Mouse (Mus musculus) hindbrain, embryonic 16.5 days (tissue): ENCODE measurements around the gene Rfxank. TPM values are rescaled to one million over a fixed set of nuclear protein-coding genes. Genes with fewer than 3 reads are reported as not detected.

ENCODE experiments used
- ATAC-seq: fragments of 200-750 bp; cut with Nextera tagmentation; 2 replicates; pipeline ENCODE4 v1.8.0; 2017; ENCODE audit warnings: moderate TSS enrichment, moderate library complexity
- H3K27ac ChIP-seq: fragments of 300-500 bp; sonication (generic); 2 replicates; pipeline ENCODE4 v1.5.1; 2014; ENCODE audit warnings: low read depth, mild to moderate bottlenecking, control low read depth, low read length, moderate library complexity
- H3K27me3 ChIP-seq: fragments of 300-500 bp; sonication (generic); replicated peaks from 2 replicates; pipeline ENCODE4 v1.6.1; 2014; ENCODE audit warnings: low read length; ENCODE audit not compliant: control insufficient read depth, insufficient read depth
- H3K36me3 ChIP-seq: fragments of 300-500 bp; sonication (generic); 2 replicates; pipeline ENCODE4 v1.6.1; 2014; ENCODE audit warnings: mild to moderate bottlenecking, low read length, moderate library complexity, mixed read lengths; ENCODE audit not compliant: control insufficient read depth, insufficient read depth
- H3K4me1 ChIP-seq: fragments of 300-500 bp; sonication (generic); 2 replicates; pipeline ENCODE4 v1.6.1; 2014; ENCODE audit warnings: low read depth, low read length; ENCODE audit not compliant: control insufficient read depth, insufficient read depth
- H3K4me2 ChIP-seq: fragments of 300-500 bp; sonication (generic); 2 replicates; pipeline ENCODE4 v1.6.1; 2014; ENCODE audit warnings: mild to moderate bottlenecking, low read length, control low read depth, moderate library complexity
- H3K4me3 ChIP-seq: fragments of 300-500 bp; sonication (generic); 2 replicates; pipeline ENCODE4 v1.5.1; 2014; ENCODE audit warnings: mild to moderate bottlenecking, low read length, control low read depth, moderate library complexity
- H3K9ac ChIP-seq: fragments of 300-500 bp; sonication (generic); 2 replicates; pipeline ENCODE4 v1.6.1; 2014; ENCODE audit warnings: low read depth, mild to moderate bottlenecking, control low read depth, low read length, moderate library complexity
- H3K9me3 ChIP-seq: fragments of 300-500 bp; sonication (generic); 2 replicates; pipeline ENCODE4 v1.6.1; 2014; ENCODE audit warnings: mild to moderate bottlenecking, low read length, moderate library complexity; ENCODE audit not compliant: control insufficient read depth
- WGBS: fragments of 180-500 bp; shearing (Covaris S2); extraction: QIAGEN DNeasy Blood & Tissue Kit; methylation state at CpG from one replicate; pipeline ENCODE4 v1.1.7; 2014; 5-methylcytosine and 5-hydroxymethylcytosine counted together
- polyA plus RNA-seq: library from polyadenylated mRNA; unstranded; fragments of >200 nt; fragmentation: Nextera tagmentation; extraction: Ambion mirVana; gene quantifications from 2 replicates; pipeline ENCODE4 v1.2.1, GENCODE M21; 2015

Rfxank gene
- polyA plus RNA-seq, 1 experiment from 2014 or later = 12.3 TPM

DNA sequence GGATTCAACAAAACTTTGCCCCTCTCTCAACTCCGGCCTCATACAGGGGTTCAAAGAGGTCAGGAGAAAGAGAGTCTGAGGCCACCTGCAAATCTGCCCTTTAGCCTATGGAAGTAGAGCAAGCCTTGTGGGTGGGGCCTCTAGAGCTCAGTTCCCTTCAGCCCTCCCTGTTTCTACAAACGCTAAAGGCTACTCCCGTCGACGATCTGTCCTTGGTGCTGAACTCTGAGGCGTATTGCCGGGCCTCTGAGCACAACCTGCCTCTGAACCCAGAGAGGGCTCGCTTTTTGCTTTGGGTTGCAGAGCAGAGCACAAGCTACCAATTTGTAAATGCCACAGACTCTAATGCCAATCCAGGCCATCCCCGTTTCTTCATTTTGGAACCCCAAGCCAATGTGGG is 21.3 kb downstream of the Rfxank start:
- 10% methylated on average over 9 of the region's 9 CpGs for WGBS
- Histone ChIP-seq H3K9me3 (no peaks in the 10 kb centered on the region), H3K27ac (no peak overlapping the region), H3K9ac (peak overlapping the region; percentile 35), H3K4me3 (peak overlapping the region; percentile 67), H3K36me3 (peaks cover 7% of the 10 kb centered on the region; the same call in 1 of the 2 replicates), H3K4me1 (peaks cover 28% of the 10 kb centered on the region), H3K4me2 (peak overlapping the region; percentile 84), H3K27me3 (no peaks in the 10 kb centered on the region)
- no peak for ATAC-seq

DNA sequence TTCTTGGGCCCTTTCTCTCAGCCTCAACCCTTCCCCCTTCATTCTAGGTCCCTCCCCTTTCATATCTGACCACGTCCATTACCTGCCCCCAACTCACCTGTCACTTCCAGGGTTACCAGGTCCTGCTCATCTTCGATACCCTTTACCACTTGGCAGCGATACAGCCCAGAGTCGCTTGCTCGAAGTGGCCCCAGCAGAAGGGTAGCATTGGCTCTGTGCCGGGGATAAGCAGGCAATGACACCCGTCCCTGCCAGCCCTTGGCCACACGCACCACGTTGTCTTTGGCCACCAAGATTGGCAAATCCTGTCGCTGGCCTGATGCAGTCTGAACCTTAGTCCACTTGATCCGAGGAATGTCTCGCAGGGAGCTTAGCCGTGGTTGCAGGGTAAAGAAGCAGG is 24.1 kb downstream of the Rfxank start:
- Histone ChIP-seq H3K27ac (no peak overlapping the region), H3K9me3 (no peaks in the 10 kb centered on the region), H3K9ac (no peak overlapping the region), H3K36me3 (peaks cover 9% of the 10 kb centered on the region; the same call in 1 of the 2 replicates), H3K4me1 (peaks cover 28% of the 10 kb centered on the region), H3K27me3 (no peaks in the 10 kb centered on the region), H3K4me2 (no peak overlapping the region), H3K4me3 (no peak overlapping the region)
- 69% methylated on average over 13 of the region's 13 CpGs for WGBS
- ATAC-seq = no peak

DNA sequence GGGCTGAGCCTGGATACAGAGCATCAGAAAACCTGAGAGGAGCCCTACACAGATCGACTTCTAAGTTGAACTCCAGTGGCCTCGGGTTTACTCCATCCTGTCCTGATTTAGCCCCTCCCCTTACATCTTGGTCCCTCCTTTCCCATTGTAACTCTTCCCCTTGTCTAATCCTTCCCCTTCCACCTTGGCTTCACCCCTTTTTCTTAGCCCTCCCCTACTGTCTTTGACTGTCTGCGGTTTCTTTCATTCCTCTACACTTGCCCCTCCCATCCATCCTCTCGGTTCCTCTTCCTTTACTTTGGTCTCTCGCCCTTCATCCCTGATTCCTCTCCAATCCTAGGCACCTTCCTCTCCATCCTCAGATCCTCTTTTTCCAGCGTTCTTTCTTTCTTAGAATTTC is 24.5 kb downstream of the Rfxank start:
- Histone ChIP-seq H3K27me3 (no peaks in the 10 kb centered on the region), H3K9me3 (no peaks in the 10 kb centered on the region), H3K9ac (no peak overlapping the region), H3K4me3 (no peak overlapping the region), H3K4me1 (peaks cover 28% of the 10 kb centered on the region), H3K27ac (no peak overlapping the region), H3K36me3 (peaks cover 12% of the 10 kb centered on the region; the same call in 1 of the 2 replicates), H3K4me2 (no peak overlapping the region)
- no peak for ATAC-seq
- WGBS = 30% methylated on average over 6 of the region's 6 CpGs

DNA sequence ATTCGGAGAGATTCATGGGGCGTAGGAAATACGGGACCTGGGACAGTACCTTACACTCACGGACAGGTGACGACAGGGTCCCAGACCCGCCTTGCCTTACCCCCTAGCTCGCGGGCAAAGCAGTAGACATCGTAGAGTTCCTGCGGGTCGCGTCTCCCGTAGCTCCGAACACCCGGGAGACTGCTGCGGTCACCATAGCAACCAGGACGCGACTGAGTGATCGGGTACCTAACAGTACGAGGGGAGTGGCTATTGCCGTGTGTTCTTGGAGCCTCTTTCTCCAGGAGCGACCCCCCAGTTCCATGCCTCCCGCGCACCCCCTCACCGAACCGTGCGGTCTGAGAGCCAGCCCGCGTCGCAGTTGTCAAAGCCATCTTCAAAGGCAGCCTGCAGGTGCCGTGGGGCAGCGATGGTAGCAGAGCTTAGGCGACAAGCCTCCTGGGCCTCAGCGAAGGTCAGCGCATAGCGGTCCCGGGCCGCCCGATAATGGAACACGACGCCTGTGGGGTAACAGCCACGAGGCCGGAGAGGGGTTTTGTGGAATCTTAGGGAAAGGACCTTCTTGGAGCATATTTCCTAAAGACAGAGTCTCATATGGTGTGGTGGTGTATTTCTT is 26.4 kb downstream of the Rfxank start:
- Histone ChIP-seq H3K4me2 (no peak overlapping the region), H3K9me3 (no peaks in the 10 kb centered on the region), H3K4me1 (peaks cover 16% of the 10 kb centered on the region), H3K9ac (no peak overlapping the region), H3K36me3 (peaks cover 31% of the 10 kb centered on the region), H3K4me3 (no peak overlapping the region), H3K27ac (no peak overlapping the region), H3K27me3 (no peaks in the 10 kb centered on the region)
- ATAC-seq = peak; percentile 22; the same call in 1 of the 2 replicates
- WGBS = 10% methylated on average over 41 of the region's 43 CpGs

DNA sequence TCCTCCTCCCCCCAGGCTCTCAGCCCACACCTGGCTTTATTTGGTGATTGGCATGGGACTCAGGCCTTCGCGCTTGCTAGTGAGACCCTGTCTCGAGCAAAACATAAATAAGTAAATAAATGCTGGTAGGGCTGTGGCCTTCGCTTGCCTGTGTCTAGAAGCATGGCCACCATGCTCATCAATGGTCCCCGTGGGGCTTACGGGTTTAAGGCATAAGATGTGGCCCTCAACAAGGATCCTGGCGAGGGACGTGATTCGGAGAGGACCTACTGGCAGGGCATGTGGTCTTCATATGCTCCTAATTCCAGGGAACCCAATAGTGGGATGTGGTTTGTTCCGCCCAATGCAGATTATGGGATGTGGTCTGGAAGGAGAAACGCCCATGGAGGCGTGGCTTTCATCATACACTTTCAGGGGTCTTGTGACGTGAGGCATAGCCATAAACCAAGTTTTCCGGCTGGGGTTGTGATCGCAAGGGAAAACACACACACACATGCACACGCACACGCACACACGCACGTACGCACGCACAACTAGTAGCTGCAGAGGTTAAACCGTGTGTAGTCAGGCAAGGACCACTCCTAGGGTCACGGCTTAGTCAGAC is 27.7 kb downstream of the Rfxank start:
- H3K9me3 ChIP-seq = no peaks in the 10 kb centered on the region
- ATAC-seq = no peak
- peaks cover 4% of the 10 kb centered on the region for H3K4me1 ChIP-seq
- no peak overlapping the region for H3K27ac ChIP-seq
- H3K9ac ChIP-seq = no peak overlapping the region
- H3K4me2 ChIP-seq = no peak overlapping the region
- WGBS = 60% methylated on average over 23 of the region's 23 CpGs
- H3K36me3 ChIP-seq = peaks cover 38% of the 10 kb centered on the region
- no peak overlapping the region for H3K4me3 ChIP-seq
- H3K27me3 ChIP-seq = no peaks in the 10 kb centered on the region

DNA sequence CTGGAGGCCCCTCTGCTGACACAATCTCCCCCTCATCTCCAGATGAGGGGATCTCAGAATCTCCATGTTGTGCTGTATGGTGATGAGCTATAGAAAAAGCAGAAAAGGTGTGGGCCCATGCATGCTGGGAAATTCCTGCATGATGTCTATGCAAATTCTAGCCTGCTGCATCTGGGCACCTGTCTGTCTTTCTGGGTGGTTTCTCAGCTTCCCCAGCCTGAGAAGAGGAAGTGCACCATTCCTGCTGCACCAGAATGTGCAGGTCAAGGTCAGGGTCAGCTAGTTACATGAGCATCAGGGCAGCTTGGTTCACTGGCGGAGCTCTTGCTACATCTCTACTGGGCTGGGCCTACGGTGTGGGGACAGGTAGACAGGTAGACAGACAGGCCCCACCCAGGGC is 28.5 kb downstream of the Rfxank start:
- Histone ChIP-seq H3K27me3 (no peaks in the 10 kb centered on the region), H3K4me3 (no peak overlapping the region), H3K27ac (no peak overlapping the region), H3K9ac (no peak overlapping the region), H3K4me2 (no peak overlapping the region), H3K9me3 (no peaks in the 10 kb centered on the region), H3K36me3 (peaks cover 36% of the 10 kb centered on the region), H3K4me1 (peaks cover 4% of the 10 kb centered on the region)
- ATAC-seq = no peak
- 93% methylated on average over 2 of the region's 2 CpGs for WGBS

DNA sequence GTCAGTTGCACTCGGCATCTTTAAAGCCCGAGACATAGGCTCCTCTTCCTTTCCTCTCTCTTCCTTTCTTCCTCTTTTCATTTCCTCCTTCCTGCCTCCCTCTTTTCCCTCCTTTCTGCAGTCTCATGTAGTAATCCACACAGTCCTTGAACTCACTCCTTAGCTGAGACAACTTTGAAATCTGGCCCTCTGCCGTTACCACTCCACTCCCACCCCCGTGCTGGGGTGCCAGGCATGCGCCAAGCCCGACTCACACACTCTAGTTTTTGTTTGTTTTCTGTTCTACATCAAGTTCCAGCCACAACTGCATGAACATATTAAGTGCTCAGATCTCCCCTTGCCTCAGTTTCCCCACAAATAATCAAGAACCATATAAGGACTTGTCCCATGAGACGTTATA is 34.0 kb downstream of the Rfxank start:
- no peak overlapping the region for H3K27ac ChIP-seq
- no peaks in the 10 kb centered on the region for H3K27me3 ChIP-seq
- H3K4me2 ChIP-seq = no peak overlapping the region
- no peak overlapping the region for H3K4me3 ChIP-seq
- no peaks in the 10 kb centered on the region for H3K9me3 ChIP-seq
- no peak overlapping the region for H3K9ac ChIP-seq
- H3K36me3 ChIP-seq = peaks cover 51% of the 10 kb centered on the region
- 83% methylated on average over 7 of the region's 7 CpGs for WGBS
- ATAC-seq = no peak
- no peaks in the 10 kb centered on the region; the same call in 1 of the 2 replicates for H3K4me1 ChIP-seq

DNA sequence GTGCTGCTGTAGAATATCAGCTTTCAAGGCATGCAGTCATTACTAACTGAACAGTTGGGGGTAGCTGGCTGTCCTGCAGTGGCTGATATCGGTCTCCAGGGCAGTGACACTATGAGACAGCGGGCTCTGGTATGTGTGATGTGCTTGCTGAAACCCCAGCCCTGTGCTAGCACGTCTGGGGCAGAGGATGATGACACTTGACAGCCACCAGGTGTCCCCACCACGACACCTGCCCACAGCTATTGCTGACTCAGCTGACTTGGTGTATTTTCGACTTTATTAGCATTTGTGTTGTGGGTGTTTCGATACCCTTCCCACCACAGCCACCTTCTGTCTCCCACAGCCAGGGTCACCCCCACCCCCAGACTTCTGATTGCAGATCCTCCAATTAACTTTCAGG is 34.4 kb downstream of the Rfxank start:
- Histone ChIP-seq H3K4me2 (no peak overlapping the region), H3K27ac (no peak overlapping the region), H3K4me1 (no peaks in the 10 kb centered on the region; the same call in 1 of the 2 replicates), H3K36me3 (peaks cover 51% of the 10 kb centered on the region), H3K9me3 (no peaks in the 10 kb centered on the region), H3K4me3 (no peak overlapping the region), H3K27me3 (no peaks in the 10 kb centered on the region), H3K9ac (no peak overlapping the region)
- ATAC-seq = peak; percentile 57; the same call in 1 of the 2 replicates
- WGBS = 17% methylated on average over 6 of the region's 6 CpGs

DNA sequence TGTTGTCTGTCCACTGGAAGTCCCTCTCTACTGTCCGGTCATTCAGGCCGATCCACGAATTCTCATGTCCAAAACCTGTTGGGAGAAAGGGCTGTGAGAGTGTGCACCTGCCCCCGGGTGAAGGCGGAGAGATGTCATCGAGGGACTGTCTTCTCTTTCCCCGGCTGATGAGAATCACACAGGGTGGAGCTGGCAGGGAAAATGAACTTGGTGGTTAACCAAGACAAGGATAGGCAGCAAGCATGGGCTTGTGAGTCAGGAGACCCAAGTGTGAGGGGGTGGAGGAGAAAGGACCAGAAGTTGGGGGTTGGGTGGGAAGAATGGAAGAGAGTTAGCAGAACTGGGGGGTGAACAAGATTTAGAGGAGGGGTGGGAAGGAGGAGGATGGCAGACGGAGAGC is 38.7 kb downstream of the Rfxank start:
- Histone ChIP-seq H3K27ac (no peak overlapping the region), H3K4me3 (no peak overlapping the region), H3K9ac (no peak overlapping the region), H3K4me1 (no peaks in the 10 kb centered on the region), H3K27me3 (no peaks in the 10 kb centered on the region), H3K36me3 (peaks cover 63% of the 10 kb centered on the region), H3K9me3 (peaks cover 2% of the 10 kb centered on the region; the same call in 1 of the 2 replicates), H3K4me2 (no peak overlapping the region)
- no peak for ATAC-seq
- WGBS = 88% methylated on average over 8 of the region's 8 CpGs
